Mouse (Mus musculus): ENCODE data around the gene 1110032A03Rik. TPM values are rescaled to one million over a fixed set of nuclear protein-coding genes. Genes with fewer than 3 reads are reported as not detected.

1110032A03Rik gene
- total RNA-seq (2014; rRNA removed): 29.0 and 33.0 TPM in 2 replicates
- polyA plus RNA-seq (2015; fragmentation: Nextera tagmentation; extraction: Ambion mirVana): 59.6 and 60.7 TPM in 2 replicates

- ATAC-seq (ENCODE audit: low FRiP score) (peak; percentile 76), DNase-seq (ENCODE audit: low spot score) (peak; percentile 92)
- Histone ChIP-seq H3K27ac (ENCODE audit: low read depth, low read length) (peak within 1 kb of the TSS; percentile 93), H3K4me2 (ENCODE audit: low read depth, low read length, poor library complexity, severe bottlenecking) (peak within 1 kb of the TSS; percentile 66), H3K9me3 (ENCODE audit: low read length) (no peaks in the 10 kb centered on the region), H3K9ac (replicated peaks; ENCODE audit: low read length, poor library complexity, severe bottlenecking) (peak within 1 kb of the TSS; percentile 97), H3K4me3 (ENCODE audit: low read depth, low read length) (peak within 1 kb of the TSS; percentile 89), H3K36me3 (ENCODE audit: insufficient read depth, low read length) (peaks cover 12% of the 10 kb centered on the region), H3K4me1 (ENCODE audit: insufficient read depth, low read length) (peaks cover 7% of the 10 kb centered on the region; the same call in 1 of the 2 replicates), H3K27me3 (ENCODE audit: insufficient read depth, low read length) (no peaks in the 10 kb centered on the region)
- TF ChIP-seq CTCF (IDR thresholded peaks at IDR 0.05): peak; percentile 23
- under 1% methylated on average over 50 of the region's 51 CpGs for WGBS
Measured at GRCm38 (mm10) chr9:50774991-50775612, at the start of gene 1110032A03Rik, which contains the start of gene Alg9. Gene 1110032A03Rik, minus strand, starts transcription at chr9:50775520. Gene Alg9, plus strand, starts transcription at chr9:50775019.

- Histone ChIP-seq H3K27ac (ENCODE audit: low read depth, low read length) (no peak overlapping the region), H3K4me1 (ENCODE audit: insufficient read depth, low read length) (no peaks in the 10 kb centered on the region), H3K9me3 (ENCODE audit: low read length) (no peaks in the 10 kb centered on the region), H3K9ac (replicated peaks; ENCODE audit: low read length, poor library complexity, severe bottlenecking) (no peak overlapping the region), H3K27me3 (ENCODE audit: insufficient read depth, low read length) (no peaks in the 10 kb centered on the region), H3K4me2 (ENCODE audit: low read depth, low read length, poor library complexity, severe bottlenecking) (no peak overlapping the region), H3K4me3 (ENCODE audit: low read depth, low read length) (no peak overlapping the region), H3K36me3 (ENCODE audit: insufficient read depth, low read length) (peaks cover 21% of the 10 kb centered on the region)
- ATAC-seq (ENCODE audit: low FRiP score): no peak
- no peak for DNase-seq (ENCODE audit: low spot score)
- no peak for TF ChIP-seq CTCF (IDR thresholded peaks at IDR 0.05)
- 91% methylated on average over 11 of the region's 11 CpGs for WGBS
Measured at GRCm38 (mm10) chr9:50823779-50824453, 48.6 kb upstream of the 1110032A03Rik start.

- Histone ChIP-seq H3K36me3 (ENCODE audit: insufficient read depth, low read length) (peaks cover 25% of the 10 kb centered on the region), H3K27ac (ENCODE audit: low read depth, low read length) (no peak overlapping the region), H3K9ac (replicated peaks; ENCODE audit: low read length, poor library complexity, severe bottlenecking) (no peak overlapping the region), H3K9me3 (ENCODE audit: low read length) (no peaks in the 10 kb centered on the region), H3K27me3 (ENCODE audit: insufficient read depth, low read length) (no peaks in the 10 kb centered on the region), H3K4me2 (ENCODE audit: low read depth, low read length, poor library complexity, severe bottlenecking) (no peak overlapping the region), H3K4me1 (ENCODE audit: insufficient read depth, low read length) (no peaks in the 10 kb centered on the region), H3K4me3 (ENCODE audit: low read depth, low read length) (no peak overlapping the region)
- WGBS: 97% methylated on average over 5 of the region's 5 CpGs
- ATAC-seq (ENCODE audit: low FRiP score): no peak
- TF ChIP-seq CTCF (IDR thresholded peaks at IDR 0.05): no peak
- no peak for DNase-seq (ENCODE audit: low spot score)
Measured at GRCm38 (mm10) chr9:50822216-50822615, 46.9 kb upstream of the 1110032A03Rik start.

DNA sequence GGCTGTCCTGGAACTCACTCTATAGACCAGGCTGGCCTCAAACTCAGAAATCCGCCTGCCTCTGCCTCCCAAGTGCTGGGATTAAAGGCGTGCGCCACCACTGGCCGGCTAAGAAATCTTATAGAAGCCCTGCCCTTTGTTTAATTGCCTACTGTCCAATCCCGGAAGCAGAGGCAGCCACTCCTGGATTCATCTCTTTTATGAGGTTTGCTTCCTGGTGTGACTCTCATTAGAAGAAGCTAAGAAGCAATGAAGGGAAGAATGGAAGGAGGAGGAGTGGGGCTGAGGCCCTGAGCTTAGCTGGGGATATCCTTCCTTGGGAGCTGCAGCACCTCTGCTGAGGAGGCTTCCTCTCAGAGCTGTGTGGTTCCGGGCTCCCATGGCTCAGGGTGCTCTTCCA lies 46.3 kb upstream of the 1110032A03Rik start:
- Histone ChIP-seq H3K4me1 (ENCODE audit: insufficient read depth, low read length) (no peaks in the 10 kb centered on the region), H3K27ac (ENCODE audit: low read depth, low read length) (no peak overlapping the region), H3K36me3 (ENCODE audit: insufficient read depth, low read length) (peaks cover 29% of the 10 kb centered on the region), H3K4me2 (ENCODE audit: low read depth, low read length, poor library complexity, severe bottlenecking) (no peak overlapping the region), H3K9ac (replicated peaks; ENCODE audit: low read length, poor library complexity, severe bottlenecking) (no peak overlapping the region), H3K9me3 (ENCODE audit: low read length) (no peaks in the 10 kb centered on the region), H3K4me3 (ENCODE audit: low read depth, low read length) (no peak overlapping the region), H3K27me3 (ENCODE audit: insufficient read depth, low read length) (no peaks in the 10 kb centered on the region)
- TF ChIP-seq CTCF (IDR thresholded peaks at IDR 0.05): no peak
- DNase-seq (ENCODE audit: low spot score): no peak
- ATAC-seq (ENCODE audit: low FRiP score): no peak
- 84% methylated on average over 5 of the region's 6 CpGs for WGBS

- H3K9ac ChIP-seq (replicated peaks; ENCODE audit: low read length, poor library complexity, severe bottlenecking): no peak overlapping the region
- ATAC-seq (ENCODE audit: low FRiP score): no peak
- no peaks in the 10 kb centered on the region for H3K4me1 ChIP-seq (ENCODE audit: insufficient read depth, low read length)
- no peak overlapping the region for H3K4me2 ChIP-seq (ENCODE audit: low read depth, low read length, poor library complexity, severe bottlenecking)
- no peaks in the 10 kb centered on the region for H3K9me3 ChIP-seq (ENCODE audit: low read length)
- WGBS: 90% methylated on average over 6 of the region's 6 CpGs
- no peak for TF ChIP-seq CTCF (IDR thresholded peaks at IDR 0.05)
- H3K27ac ChIP-seq (ENCODE audit: low read depth, low read length): no peak overlapping the region
- DNase-seq (ENCODE audit: low spot score): no peak
- no peaks in the 10 kb centered on the region for H3K27me3 ChIP-seq (ENCODE audit: insufficient read depth, low read length)
- H3K4me3 ChIP-seq (ENCODE audit: low read depth, low read length): no peak overlapping the region
- H3K36me3 ChIP-seq (ENCODE audit: insufficient read depth, low read length): peaks cover 32% of the 10 kb centered on the region
Measured at GRCm38 (mm10) chr9:50819716-50820115, 44.4 kb upstream of the 1110032A03Rik start.

DNA sequence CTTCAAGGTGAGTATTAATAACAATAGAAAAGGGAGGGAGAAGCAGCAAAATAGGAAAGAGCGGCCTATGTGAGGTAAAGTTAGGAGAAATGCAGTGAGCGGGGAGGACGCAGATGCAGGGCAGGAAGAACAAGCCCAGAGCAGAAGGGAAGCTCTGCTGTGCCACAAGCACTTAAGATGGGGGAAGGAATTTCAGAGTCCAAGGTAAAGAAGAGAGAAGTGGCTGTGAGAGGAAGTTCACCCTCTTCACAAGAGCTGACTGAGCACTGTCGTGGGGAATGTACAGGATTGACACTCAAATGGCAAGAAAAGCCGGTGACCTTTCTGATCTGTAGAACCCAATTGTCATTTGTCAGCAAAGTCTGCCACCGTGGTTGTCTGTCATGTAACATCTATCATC lies 42.7 kb upstream of the 1110032A03Rik start:
- Histone ChIP-seq H3K4me2 (ENCODE audit: low read depth, low read length, poor library complexity, severe bottlenecking) (no peak overlapping the region), H3K4me3 (ENCODE audit: low read depth, low read length) (no peak overlapping the region), H3K27me3 (ENCODE audit: insufficient read depth, low read length) (no peaks in the 10 kb centered on the region), H3K36me3 (ENCODE audit: insufficient read depth, low read length) (peaks cover 33% of the 10 kb centered on the region), H3K4me1 (ENCODE audit: insufficient read depth, low read length) (no peaks in the 10 kb centered on the region), H3K9me3 (ENCODE audit: low read length) (no peaks in the 10 kb centered on the region), H3K9ac (replicated peaks; ENCODE audit: low read length, poor library complexity, severe bottlenecking) (no peak overlapping the region), H3K27ac (ENCODE audit: low read depth, low read length) (no peak overlapping the region)
- no peak for ATAC-seq (ENCODE audit: low FRiP score)
- DNase-seq (ENCODE audit: low spot score): no peak
- WGBS: 97% methylated on average over 6 of the region's 6 CpGs
- TF ChIP-seq CTCF (IDR thresholded peaks at IDR 0.05): no peak
